Mouse (Mus musculus) G1E (cell line): ENCODE data around the gene Wdr63. TPM values are rescaled to one million over a fixed set of nuclear protein-coding genes. Genes with fewer than 3 reads are reported as not detected.

Source experiments
- ATAC-seq: 2 replicates; pipeline ENCODE4 v1.8.0; 2016; ENCODE audit warnings: mild to moderate bottlenecking; ENCODE audit not compliant: insufficient number of reproducible peaks, poor library complexity, low FRiP score, severe bottlenecking; ENCODE audit errors: extremely low read depth
- DNase-seq: peaks from one replicate; pipeline ENCODE4 v3.0.0; 2012; ENCODE audit warnings: low spot score
- H3K27me3 ChIP-seq: 2 replicates; pipeline ENCODE4 v1.6.1; 2012; ENCODE audit warnings: mild to moderate bottlenecking, low read length, inconsistent platforms; ENCODE audit not compliant: insufficient read depth
- H3K36me3 ChIP-seq: replicated peaks from 2 replicates; pipeline ENCODE3; 2012; ENCODE audit warnings: mild to moderate bottlenecking, inconsistent platforms
- H3K4me1 ChIP-seq: 2 replicates; pipeline ENCODE4 v1.6.1; 2012; ENCODE audit warnings: low read depth, low read length, inconsistent platforms, mixed read lengths; ENCODE audit not compliant: insufficient read depth
- H3K4me3 ChIP-seq: 2 replicates; pipeline ENCODE4 v1.5.1; 2012; ENCODE audit warnings: low read depth, mild to moderate bottlenecking, inconsistent platforms, low read length, moderate library complexity, mixed read lengths
- H3K9me3 ChIP-seq: replicated peaks from 2 replicates; pipeline ENCODE4 v1.6.1; 2012; ENCODE audit warnings: inconsistent platforms
- CTCF ChIP-seq: IDR thresholded peaks from 2 replicates; pipeline ENCODE4 v1.5.1; 2012; ENCODE audit warnings: low read depth, low read length, inconsistent platforms, mixed read lengths
- GATA1 ChIP-seq: IDR thresholded peaks from 2 replicates; pipeline ENCODE4 v1.6.1; 2012; ENCODE audit warnings: borderline replicate concordance, low read length, inconsistent platforms, mixed read lengths
- GATA2 ChIP-seq: IDR thresholded peaks from 2 replicates; pipeline ENCODE4 v1.6.1; 2012; ENCODE audit warnings: low read depth, low read length, inconsistent platforms, borderline replicate concordance
- POLR2AphosphoS5 ChIP-seq: IDR thresholded peaks from 2 replicates; pipeline ENCODE4 v1.6.1; 2012; ENCODE audit warnings: low read depth, low read length, inconsistent platforms; ENCODE audit not compliant: insufficient replicate concordance
- TAL1 ChIP-seq: conservative IDR thresholded peaks from 2 replicates; pipeline ENCODE4 v1.6.1; 2012; ENCODE audit warnings: low read depth, low read length, inconsistent platforms, mixed read lengths
- polyA plus RNA-seq: library from polyadenylated mRNA; stranded (reverse); fragments of >175 nt; gene quantifications from 2 replicates; pipeline ENCODE4 v1.2.3, GENCODE M21; 2012
- total RNA-seq, 2 experiments: library from RNA; stranded (forward) in 1 of 2; stranded (reverse) in 1 of 2; fragments of 200-1000 nt in 1 of 2; fragments of >200 nt in 1 of 2; fragmentation: Nextera tagmentation in 1 of 2; gene quantifications; 2 replicates each; pipeline ENCODE4 v1.2.3; 2014 to 2017

Wdr63 gene
- total and polyA plus RNA-seq, 3 experiments, result not detected

DNA sequence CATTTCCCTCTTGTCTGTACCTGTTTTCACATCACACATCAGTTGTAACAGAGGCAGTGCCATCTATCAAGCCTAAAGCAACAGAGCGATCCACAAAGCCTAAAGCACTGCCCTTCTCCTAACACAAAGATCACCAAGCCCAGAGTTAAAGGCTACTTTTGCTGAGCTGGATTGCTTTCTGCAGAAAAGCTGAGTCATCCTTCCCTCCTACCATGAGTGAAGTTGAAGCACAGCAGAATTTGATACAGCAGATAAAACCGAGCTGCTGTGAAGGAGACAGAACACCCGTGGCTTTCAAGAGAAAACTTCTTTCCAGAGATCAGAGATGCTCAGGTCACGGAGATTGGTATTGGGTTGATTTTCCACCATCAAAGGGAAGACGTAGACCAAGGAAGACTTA is 38.2 kb upstream of the Wdr63 start:
- DNase-seq (no peak), ATAC-seq (no peak)
- Histone ChIP-seq H3K36me3 (no peaks in the 10 kb centered on the region), H3K4me3 (no peak overlapping the region), H3K4me1 (no peaks in the 10 kb centered on the region), H3K9me3 (no peaks in the 10 kb centered on the region), H3K27me3 (peaks cover 8% of the 10 kb centered on the region)
- TF ChIP-seq GATA2, result no peak
- TF ChIP-seq CTCF, result no peak
- no peak for TF ChIP-seq GATA1
- TF ChIP-seq TAL1, result no peak

- H3K27me3 ChIP-seq, result peaks cover 8% of the 10 kb centered on the region
- DNase-seq (no peak), ATAC-seq (no peak)
- H3K4me3 ChIP-seq, result no peak overlapping the region
- no peaks in the 10 kb centered on the region for H3K36me3 ChIP-seq
- H3K4me1 ChIP-seq, result no peaks in the 10 kb centered on the region
- TF ChIP-seq GATA1 (no peak), TAL1 (no peak), GATA2 (no peak), POLR2AphosphoS5 (no peak), CTCF (no peak)
- no peaks in the 10 kb centered on the region for H3K9me3 ChIP-seq
These were observed 37.6 kb upstream of the Wdr63 start for GRCm38 (mm10) chr3:146145501-146145900.

DNA sequence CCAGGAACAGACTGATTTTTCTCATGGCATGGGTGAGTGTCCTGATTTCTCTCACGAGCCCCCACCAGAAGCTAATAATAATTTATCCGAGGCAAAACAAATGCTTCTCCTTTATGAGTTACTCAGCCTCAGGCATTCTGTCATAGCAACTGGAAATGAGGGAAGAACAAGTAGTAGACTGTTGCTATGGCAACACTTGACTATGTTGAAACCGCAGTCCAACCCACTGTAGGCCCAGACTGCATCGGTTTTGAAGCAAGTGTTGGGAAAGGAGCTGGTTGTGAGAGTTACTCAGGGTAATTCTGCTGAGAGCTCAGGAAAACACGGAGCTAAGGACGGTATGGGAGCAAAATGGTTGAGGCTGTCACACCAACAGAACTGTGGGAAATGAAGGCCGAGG is 34.6 kb upstream of the Wdr63 start:
- Histone ChIP-seq H3K4me3 (no peak overlapping the region), H3K36me3 (no peaks in the 10 kb centered on the region), H3K27me3 (peaks cover 5% of the 10 kb centered on the region; the same call in 1 of the 2 replicates), H3K4me1 (no peaks in the 10 kb centered on the region), H3K9me3 (no peaks in the 10 kb centered on the region)
- no peak for ATAC-seq
- DNase-seq, result no peak
- TF ChIP-seq POLR2AphosphoS5, result no peak
- TF ChIP-seq CTCF, result no peak
- TF ChIP-seq GATA2, result no peak
- TF ChIP-seq GATA1, result no peak
- no peak for TF ChIP-seq TAL1

DNA sequence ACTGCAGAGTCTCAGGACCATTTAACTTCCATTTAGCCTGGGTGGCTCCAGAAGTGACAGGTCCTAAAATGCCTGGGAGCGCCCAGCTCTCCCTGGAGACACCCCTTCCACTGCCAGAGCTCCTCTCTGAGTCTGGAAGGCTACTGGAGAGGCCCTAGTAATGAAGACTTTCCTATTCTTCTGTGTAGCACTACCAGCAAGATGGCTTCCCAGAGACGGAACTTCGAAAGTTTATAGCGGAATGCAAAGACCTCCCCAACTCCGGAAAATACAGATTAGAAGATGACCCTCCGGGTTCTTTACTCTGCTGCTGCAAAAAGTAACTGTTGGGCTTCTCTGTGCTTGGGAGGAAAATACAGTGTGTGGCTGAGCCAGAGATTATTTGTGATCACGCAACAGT is 32.3 kb upstream of the Wdr63 start:
- H3K36me3 ChIP-seq, result no peaks in the 10 kb centered on the region
- no peak for TF ChIP-seq TAL1
- TF ChIP-seq CTCF, result no peak
- no peak for TF ChIP-seq POLR2AphosphoS5
- no peak for TF ChIP-seq GATA1
- TF ChIP-seq GATA2, result no peak
- H3K9me3 ChIP-seq, result no peaks in the 10 kb centered on the region
- H3K4me3 ChIP-seq, result no peak overlapping the region
- peaks cover 5% of the 10 kb centered on the region; the same call in 1 of the 2 replicates for H3K27me3 ChIP-seq
- ATAC-seq (no peak), DNase-seq (no peak)
- H3K4me1 ChIP-seq, result no peaks in the 10 kb centered on the region

GRCm38 (mm10) chr3:146136422-146136821 is 28.5 kb upstream of the Wdr63 start:
- Histone ChIP-seq H3K36me3 (no peaks in the 10 kb centered on the region), H3K9me3 (no peaks in the 10 kb centered on the region), H3K27me3 (no peaks in the 10 kb centered on the region; the same call in 1 of the 2 replicates), H3K4me1 (no peaks in the 10 kb centered on the region), H3K4me3 (no peak overlapping the region)
- DNase-seq (no peak), ATAC-seq (no peak)
- TF ChIP-seq POLR2AphosphoS5 (no peak), GATA1 (no peak), GATA2 (no peak), TAL1 (no peak), CTCF (no peak)

- DNase-seq, result no peak
These were observed 27.5 kb upstream of the Wdr63 start for GRCm38 (mm10) chr3:146135417-146135816.

GRCm38 (mm10) chr3:146134834-146135233 is 26.9 kb upstream of the Wdr63 start:
- Histone ChIP-seq H3K9me3 (no peaks in the 10 kb centered on the region), H3K27me3 (no peaks in the 10 kb centered on the region; the same call in 1 of the 2 replicates), H3K4me3 (no peak overlapping the region), H3K4me1 (no peaks in the 10 kb centered on the region), H3K36me3 (no peaks in the 10 kb centered on the region)
- ATAC-seq, result no peak
- TF ChIP-seq POLR2AphosphoS5 (no peak), CTCF (no peak), GATA2 (no peak), GATA1 (no peak)
- DNase-seq, result no peak

More at GRCm38 (mm10) chr3:146135417-146135816, 27.5 kb upstream of the Wdr63 start:
- ATAC-seq, result no peak
- H3K27me3 ChIP-seq, result no peaks in the 10 kb centered on the region; the same call in 1 of the 2 replicates
- H3K9me3 ChIP-seq, result no peaks in the 10 kb centered on the region
- H3K36me3 ChIP-seq, result no peaks in the 10 kb centered on the region
- H3K4me1 ChIP-seq, result no peaks in the 10 kb centered on the region
- no peak for TF ChIP-seq TAL1
- no peak for TF ChIP-seq GATA1
- no peak for TF ChIP-seq CTCF
- TF ChIP-seq GATA2, result no peak
- no peak for TF ChIP-seq POLR2AphosphoS5
- H3K4me3 ChIP-seq, result no peak overlapping the region
